19 mouse cellular contexts compared by ENCODE assay signal in genomic region chr2:101080231-101080630, GRCm38 (mm10).
DNase-seq lines count a peak whose midpoint lies in the region; ATAC-seq and TF ChIP-seq lines count a peak whose summit lies in the region.
"Had no signal": no experiment of that assay in that cellular context is flagged by ENCODE, and none has a peak within 500 bp of the region (broad histone marks: within the 10 kb centered on the region; RNA-seq: fewer than 3 reads in every experiment).

No protein-coding gene starts in this region.

- no peak overlapping the region for H3K27ac ChIP-seq in hindbrain, postnatal 0 days
- no peak overlapping the region for H3K27ac ChIP-seq in hindbrain, embryonic 11.5 days (ENCODE audit: low read depth, low read length)
- H3K27ac ChIP-seq: embryonic facial prominence, embryonic 12.5 days; embryonic facial prominence, embryonic 15.5 days; forebrain, embryonic 10.5 days; forebrain, embryonic 12.5 days had no signal

- no peaks in the 10 kb centered on the region for H3K36me3 ChIP-seq in hindbrain, postnatal 0 days (ENCODE audit: insufficient read depth, low read length)
- no peaks in the 10 kb centered on the region for H3K36me3 ChIP-seq in hindbrain, embryonic 11.5 days (ENCODE audit: control insufficient read depth, insufficient read depth, low read length)
- H3K36me3 ChIP-seq: embryonic facial prominence, embryonic 12.5 days; embryonic facial prominence, embryonic 15.5 days; forebrain, embryonic 10.5 days; forebrain, embryonic 12.5 days had no signal

- H3K9me3 ChIP-seq in hindbrain, postnatal 0 days (ENCODE audit: low read length), result no peaks in the 10 kb centered on the region
- H3K9me3 ChIP-seq in hindbrain, embryonic 11.5 days (ENCODE audit: control insufficient read depth, low read length), result no peaks in the 10 kb centered on the region
- H3K9me3 ChIP-seq: embryonic facial prominence, embryonic 12.5 days; embryonic facial prominence, embryonic 15.5 days; forebrain, embryonic 10.5 days; forebrain, embryonic 12.5 days had no signal

- 57% methylated on average over 1 of the region's 1 CpGs for WGBS in hindbrain, postnatal 0 days
- 69% methylated on average over 1 of the region's 1 CpGs for WGBS in hindbrain, embryonic 11.5 days

- no peak overlapping the region for H3K4me3 ChIP-seq in hindbrain, postnatal 0 days (ENCODE audit: low read length)
- H3K4me3 ChIP-seq in hindbrain, embryonic 11.5 days (ENCODE audit: low read depth, low read length), result no peak overlapping the region
- H3K4me3 ChIP-seq: embryonic facial prominence, embryonic 12.5 days; embryonic facial prominence, embryonic 15.5 days; erythroblast, embryonic 14.5 days; forebrain, embryonic 10.5 days; forebrain, embryonic 12.5 days had no signal

- H3K9ac ChIP-seq in hindbrain, postnatal 0 days (replicated peaks; ENCODE audit: low read length), result no peak overlapping the region
- no peak overlapping the region for H3K9ac ChIP-seq in hindbrain, embryonic 11.5 days (ENCODE audit: low read depth, low read length)
- H3K9ac ChIP-seq: embryonic facial prominence, embryonic 12.5 days; embryonic facial prominence, embryonic 15.5 days; forebrain, embryonic 12.5 days had no signal

- H3K4me2 ChIP-seq in hindbrain, postnatal 0 days (ENCODE audit: low read depth, low read length), result no peak overlapping the region
- no peak overlapping the region for H3K4me2 ChIP-seq in hindbrain, embryonic 11.5 days (replicated peaks; ENCODE audit: low read depth, low read length)
- H3K4me2 ChIP-seq: embryonic facial prominence, embryonic 12.5 days; embryonic facial prominence, embryonic 15.5 days; forebrain, embryonic 12.5 days had no signal

- no peaks in the 10 kb centered on the region for H3K27me3 ChIP-seq in hindbrain, postnatal 0 days (ENCODE audit: insufficient read depth, low read length)
- no peaks in the 10 kb centered on the region for H3K27me3 ChIP-seq in hindbrain, embryonic 11.5 days (ENCODE audit: control insufficient read depth, insufficient read depth, low read length)
- H3K27me3 ChIP-seq: embryonic facial prominence, embryonic 12.5 days; embryonic facial prominence, embryonic 15.5 days; forebrain, embryonic 12.5 days had no signal

- ATAC-seq in hindbrain, postnatal 0 days, result no peak
- ATAC-seq in hindbrain, embryonic 11.5 days (ENCODE audit: low FRiP score), result no peak
- ATAC-seq: forebrain, embryonic 14.5 days; forebrain, embryonic 16.5 days had no signal

- TF ChIP-seq CTCF in hindbrain, postnatal 0 days (IDR thresholded peaks at IDR 0.05; ENCODE audit: low read depth), result no peak

- peak; percentile 12 to 60 for DNase-seq in cerebellum, postnatal 14 days
- DNase-seq in cerebellum, postnatal 36 days, result no peak
- peak; percentile 58 for DNase-seq in hindbrain, postnatal 0 days (ENCODE audit: low spot score)
- DNase-seq in hindbrain, embryonic 11.5 days (ENCODE audit: low spot score), result no peak
- DNase-seq: adrenal gland, adult 2 months; adrenal gland, postnatal 10 days; adrenal gland, postnatal 25 days; cerebellum, adult 11 months; cerebellum, adult 18-20 months; cerebellum, adult 9-10 months; cerebellum, postnatal 25 days; embryo, embryonic 11 days had no signal

- H3K4me1 ChIP-seq in hindbrain, postnatal 0 days (ENCODE audit: insufficient read depth, low read length), result no peaks in the 10 kb centered on the region
- H3K4me1 ChIP-seq in hindbrain, embryonic 11.5 days (replicated peaks; ENCODE audit: control insufficient read depth, insufficient read depth, low read length), result no peaks in the 10 kb centered on the region
- H3K4me1 ChIP-seq: embryonic facial prominence, embryonic 12.5 days; embryonic facial prominence, embryonic 15.5 days; forebrain, embryonic 10.5 days; forebrain, embryonic 12.5 days had no signal

Comparison
In these comparisons a context has a peak if more than half of its experiments do, and no peak if none do; other contexts are left out.
1. DNase-seq: peak in cerebellum, postnatal 14 days (2 of 2) and hindbrain, postnatal 0 days (single experiment); none in cerebellum, postnatal 36 days (0 of 2) and hindbrain, embryonic 11.5 days (single experiment).